Comparison of ENCODE assay signal across 8 mouse cellular contexts in genomic region chr4:153956569-153957405, GRCm38 (mm10). TPM values are rescaled to one million over a fixed set of nuclear protein-coding genes. Genes with fewer than 3 reads are reported as not detected.
DNase-seq lines count a peak whose midpoint lies in the region; ATAC-seq and TF ChIP-seq lines count a peak whose summit lies in the region.

Gene A430005L14Rik, plus strand, starts transcription at chr4:153957237.

- H3K4me3 ChIP-seq in hindbrain, embryonic 13.5 days = peak within 1 kb of the TSS; percentile 80

- in situ Hi-C loops in Patski (cut with MboI; ENCODE audit: low pct_unique_long_range_greater_than_20kb) = no loop called here

- H3K9me3 ChIP-seq in hindbrain, embryonic 13.5 days = no peaks in the 10 kb centered on the region

- H3K4me1 ChIP-seq in hindbrain, embryonic 13.5 days (replicated peaks) = peaks cover 31% of the 10 kb centered on the region

- peak within 1 kb of the TSS; percentile 90 for H3K4me2 ChIP-seq in hindbrain, embryonic 13.5 days

- peaks cover 24% of the 10 kb centered on the region for H3K36me3 ChIP-seq in hindbrain, embryonic 13.5 days

- POLR2A ChIA-PET in Patski (lab: Charles Lee) = no interaction called here

- 2% methylated on average over 67 of the region's 67 CpGs for WGBS in hindbrain, embryonic 13.5 days

- H3K27ac ChIP-seq in hindbrain, embryonic 13.5 days = peak within 1 kb of the TSS; percentile 94

- H3K27me3 ChIP-seq in Patski = no peaks in the 10 kb centered on the region
- peaks cover 7% of the 10 kb centered on the region; the same call in 1 of the 2 replicates for H3K27me3 ChIP-seq in hindbrain, embryonic 13.5 days

- H3K9ac ChIP-seq in hindbrain, embryonic 13.5 days = peak within 1 kb of the TSS; percentile 94

- peak; percentile 64 for DNase-seq in Patski (ENCODE audit: low read depth, low spot score)
- peak; percentile 99 for DNase-seq in cerebellum, postnatal 14 days
- peak; percentile 97 for DNase-seq in frontal cortex, postnatal 14 days (ENCODE audit: low spot score in 2 of 2)
- peak; percentile 92 to 94 for DNase-seq in layer of hippocampus, postnatal 25 days (ENCODE audit: extremely low spot score in 1 of 2, low spot score in 1 of 2)
- peak; percentile 96 for DNase-seq in lung, postnatal 25 days (ENCODE audit: low spot score)
- peak; percentile 95 for DNase-seq in retina, embryonic 14.5 days (ENCODE audit: low spot score)
- DNase-seq in thymus, postnatal 4 days = peak; percentile 96

- CTCF ChIA-PET in Patski (lab: Charles Lee) = no interaction called here

- no peak for TF ChIP-seq CTCF in Patski (IDR thresholded peaks at IDR 0.05)

- peak; percentile 85 for ATAC-seq in Patski
- peak; percentile 95 for ATAC-seq in hindbrain, embryonic 13.5 days (ENCODE audit: low FRiP score)

RNA-seq across cellular contexts. Expression of gene A430005L14Rik, which starts in this region (rescaled TPM):
- polyA plus RNA-seq in Patski (2021) = 20.7 TPM
- 65.7 and 69.2 TPM in 2 replicates for polyA plus RNA-seq in hindbrain, embryonic 13.5 days (2015; fragmentation: Nextera tagmentation; extraction: Ambion mirVana)
- 10 to 100 TPM; 21.5 to 26.4 TPM for total RNA-seq in layer of hippocampus, postnatal 25 days (2021)

Comparison
In these comparisons a context has a peak if more than half of its experiments do, and no peak if none do; other contexts are left out.
1. Peak in every context shown above with its lines: DNase-seq, ATAC-seq, H3K4me3 ChIP-seq and H3K27ac ChIP-seq.